In genomic region chr11:78761086-78761485, GRCm38 (mm10) we compare ENCODE assay signal across 27 mouse cellular contexts. TPM values are rescaled to one million over a fixed set of nuclear protein-coding genes. Genes with fewer than 3 reads are reported as not detected.
DNase-seq lines count a peak whose midpoint lies in the region; ATAC-seq and TF ChIP-seq lines count a peak whose summit lies in the region.
"Had no signal": no experiment of that assay in that cellular context is flagged by ENCODE, and none has a peak within 500 bp of the region (broad histone marks: within the 10 kb centered on the region; RNA-seq: fewer than 3 reads in every experiment).

No protein-coding gene starts in this region.

- TF ChIP-seq POLR2A in brain, embryonic 14.5 days (IDR thresholded peaks at IDR 0.05; ENCODE audit: borderline replicate concordance, extremely low read depth, insufficient read depth, insufficient read length, poor library complexity, severe bottlenecking), result no peak

- no peak overlapping the region for H3K4me2 ChIP-seq in hindbrain, embryonic 14.5 days (replicated peaks)
- H3K4me2 ChIP-seq in midbrain, embryonic 11.5 days, result no peak overlapping the region
- H3K4me2 ChIP-seq in midbrain, postnatal 0 days (ENCODE audit: low read depth, low read length, poor library complexity, severe bottlenecking), result no peak overlapping the region
- H3K4me2 ChIP-seq: embryonic facial prominence, embryonic 13.5 days; embryonic facial prominence, embryonic 15.5 days; forebrain, embryonic 12.5 days had no signal

- no peak for TF ChIP-seq CTCF in midbrain, postnatal 0 days (IDR thresholded peaks at IDR 0.05)
- TF ChIP-seq CTCF in brain, embryonic 14.5 days (IDR thresholded peaks at IDR 0.05; ENCODE audit: borderline replicate concordance, extremely low read depth, insufficient read depth, insufficient read length), result no peak

- H3K9ac ChIP-seq in hindbrain, embryonic 14.5 days, result no peak overlapping the region
- no peak overlapping the region for H3K9ac ChIP-seq in midbrain, embryonic 11.5 days (ENCODE audit: low read length)
- H3K9ac ChIP-seq in midbrain, postnatal 0 days (replicated peaks; ENCODE audit: low read length, poor library complexity, severe bottlenecking), result no peak overlapping the region
- H3K9ac ChIP-seq: embryonic facial prominence, embryonic 13.5 days; embryonic facial prominence, embryonic 15.5 days; forebrain, embryonic 12.5 days had no signal

- 0 out of 2 replicates have a peak overlapping the region, but pooled peaks have one; percentile 12 for H3K27ac ChIP-seq in hindbrain, embryonic 10.5 days
- H3K27ac ChIP-seq in hindbrain, embryonic 14.5 days, result no peak overlapping the region
- no peak overlapping the region for H3K27ac ChIP-seq in midbrain, embryonic 11.5 days (ENCODE audit: low read depth, low read length)
- H3K27ac ChIP-seq in midbrain, postnatal 0 days (ENCODE audit: low read depth, low read length), result no peak overlapping the region
- H3K27ac ChIP-seq: embryonic facial prominence, embryonic 13.5 days; embryonic facial prominence, embryonic 15.5 days; forebrain, embryonic 10.5 days; forebrain, embryonic 12.5 days had no signal

- H3K36me3 ChIP-seq in hindbrain, embryonic 10.5 days, result no peaks in the 10 kb centered on the region
- no peaks in the 10 kb centered on the region for H3K36me3 ChIP-seq in hindbrain, embryonic 14.5 days (replicated peaks; ENCODE audit: control insufficient read depth, insufficient read depth)
- H3K36me3 ChIP-seq in midbrain, embryonic 11.5 days (ENCODE audit: control insufficient read depth, insufficient read depth, low read length), result no peaks in the 10 kb centered on the region
- H3K36me3 ChIP-seq in midbrain, postnatal 0 days (ENCODE audit: insufficient read depth, low read length), result no peaks in the 10 kb centered on the region
- H3K36me3 ChIP-seq: embryonic facial prominence, embryonic 13.5 days; embryonic facial prominence, embryonic 15.5 days; forebrain, embryonic 10.5 days; forebrain, embryonic 12.5 days; G1E had no signal

- peaks cover 31% of the 10 kb centered on the region for H3K4me1 ChIP-seq in hindbrain, embryonic 10.5 days (replicated peaks)
- no peaks in the 10 kb centered on the region for H3K4me1 ChIP-seq in hindbrain, embryonic 14.5 days (replicated peaks; ENCODE audit: control insufficient read depth, insufficient read depth, low read length)
- peaks cover 8% of the 10 kb centered on the region; the same call in 1 of the 2 replicates for H3K4me1 ChIP-seq in midbrain, embryonic 11.5 days (ENCODE audit: control insufficient read depth, insufficient read depth, low read length)
- peaks cover 3% of the 10 kb centered on the region; the same call in 1 of the 2 replicates for H3K4me1 ChIP-seq in midbrain, postnatal 0 days (ENCODE audit: insufficient read depth, low read length)
- H3K4me1 ChIP-seq: embryonic facial prominence, embryonic 13.5 days; embryonic facial prominence, embryonic 15.5 days had no signal

- H3K27me3 ChIP-seq in hindbrain, embryonic 10.5 days (ENCODE audit: insufficient read depth, poor library complexity, severe bottlenecking), result peaks cover 4% of the 10 kb centered on the region; the same call in 1 of the 2 replicates
- H3K27me3 ChIP-seq in hindbrain, embryonic 14.5 days (ENCODE audit: control insufficient read depth, insufficient read depth, low read length), result no peaks in the 10 kb centered on the region
- no peaks in the 10 kb centered on the region for H3K27me3 ChIP-seq in midbrain, embryonic 11.5 days (ENCODE audit: control insufficient read depth, insufficient read depth, low read length)
- H3K27me3 ChIP-seq in midbrain, postnatal 0 days (ENCODE audit: insufficient read depth, low read length), result no peaks in the 10 kb centered on the region
- H3K27me3 ChIP-seq: embryonic facial prominence, embryonic 13.5 days; embryonic facial prominence, embryonic 15.5 days had no signal

- H3K9me3 ChIP-seq in hindbrain, embryonic 10.5 days, result no peaks in the 10 kb centered on the region
- no peaks in the 10 kb centered on the region for H3K9me3 ChIP-seq in hindbrain, embryonic 14.5 days (ENCODE audit: control insufficient read depth, low read length)
- no peaks in the 10 kb centered on the region for H3K9me3 ChIP-seq in midbrain, embryonic 11.5 days (ENCODE audit: control insufficient read depth, low read length)
- H3K9me3 ChIP-seq in midbrain, postnatal 0 days (ENCODE audit: low read length), result no peaks in the 10 kb centered on the region
- H3K9me3 ChIP-seq: embryonic facial prominence, embryonic 13.5 days; embryonic facial prominence, embryonic 15.5 days; forebrain, embryonic 10.5 days; forebrain, embryonic 12.5 days; G1E had no signal

- H3K4me3 ChIP-seq in hindbrain, embryonic 10.5 days, result no peak overlapping the region
- H3K4me3 ChIP-seq in hindbrain, embryonic 14.5 days (replicated peaks; ENCODE audit: low read length), result no peak overlapping the region
- no peak overlapping the region for H3K4me3 ChIP-seq in midbrain, embryonic 11.5 days (ENCODE audit: low read depth, low read length)
- no peak overlapping the region for H3K4me3 ChIP-seq in midbrain, postnatal 0 days (ENCODE audit: low read depth, low read length)
- H3K4me3 ChIP-seq: embryonic facial prominence, embryonic 13.5 days; embryonic facial prominence, embryonic 15.5 days; erythroblast, embryonic 14.5 days; forebrain, embryonic 10.5 days; forebrain, embryonic 12.5 days had no signal

- no peak for ATAC-seq in hindbrain, embryonic 14.5 days (ENCODE audit: low FRiP score)
- no peak for ATAC-seq in midbrain, embryonic 11.5 days (ENCODE audit: low FRiP score)
- no peak for ATAC-seq in midbrain, postnatal 0 days (ENCODE audit: low FRiP score)
- ATAC-seq: CD4-positive, CD25-positive, alpha-beta regulatory T cell, adult 4 months; forebrain, embryonic 14.5 days; forebrain, embryonic 16.5 days had no signal

- 43% methylated on average over 9 of the region's 9 CpGs for WGBS in hindbrain, embryonic 10.5 days
- WGBS in hindbrain, embryonic 14.5 days, result 40% methylated on average over 9 of the region's 9 CpGs
- 67% methylated on average over 9 of the region's 9 CpGs for WGBS in midbrain, embryonic 11.5 days
- 48% methylated on average over 9 of the region's 9 CpGs for WGBS in midbrain, postnatal 0 days

- no peak for DNase-seq in hindbrain, embryonic 10.5 days (ENCODE audit: low spot score)
- no peak for DNase-seq in hindbrain, embryonic 14.5 days (ENCODE audit: low spot score)
- DNase-seq in midbrain, embryonic 11.5 days (ENCODE audit: low spot score, missing footprints), result peak; percentile 77
- DNase-seq in midbrain, postnatal 0 days (ENCODE audit: low spot score), result no peak
- DNase-seq in brain, embryonic 14.5 days (ENCODE audit: low read depth), result peak; percentile 37
- DNase-seq in retina, postnatal 1 day, result peak; percentile 91
- no peak for DNase-seq in cerebellum, adult 8-10 months
- no peak for DNase-seq in urinary bladder, adult 2 months (ENCODE audit: low spot score)
- DNase-seq: adrenal gland, adult 2 months; adrenal gland, postnatal 10 days; adrenal gland, postnatal 25 days; B cell, adult 2 months; cerebellum, adult 11 months; cerebellum, adult 18-20 months; cerebellum, adult 9-11 months; cerebellum, postnatal 14 days; cerebellum, postnatal 36 days; embryo, embryonic 11 days had no signal

RNA-seq across cellular contexts. Expression of gene Ccnq, which starts 9.6 kb away (rescaled TPM):
- polyA plus RNA-seq in hindbrain, embryonic 10.5 days (2016; fragmentation: Nextera tagmentation; extraction: Ambion mirVana), result 36.4 and 37.9 TPM in 2 replicates
- polyA plus RNA-seq in hindbrain, embryonic 14.5 days (2014; fragmentation: Nextera tagmentation; extraction: Ambion mirVana), result 31.8 and 32.0 TPM in 2 replicates
- polyA plus RNA-seq in midbrain, embryonic 11.5 days (2014; fragmentation: Nextera tagmentation; extraction: Ambion mirVana), result 42.1 and 42.2 TPM in 2 replicates
- total RNA-seq in midbrain, postnatal 0 days (2014; rRNA removed), result 27.0 and 31.6 TPM in 2 replicates
- 28.9 and 34.4 TPM in 2 replicates for polyA plus RNA-seq in midbrain, postnatal 0 days (2015; fragmentation: Nextera tagmentation; extraction: Ambion mirVana)
- polyA plus RNA-seq in brain, embryonic 14.5 days (2012; rRNA removed), result 31.7 and 52.6 TPM in 2 replicates
- 35.4 and 41.7 TPM in 2 replicates for polyA plus RNA-seq in urinary bladder, adult 2 months (2012; rRNA removed)

Comparison
In these comparisons a context has a peak if more than half of its experiments do, and no peak if none do; other contexts are left out.
1. DNase-seq: peak in midbrain, embryonic 11.5 days (single experiment), brain, embryonic 14.5 days (single experiment) and retina, postnatal 1 day (single experiment); none in hindbrain, embryonic 10.5 days (single experiment), hindbrain, embryonic 14.5 days (single experiment), midbrain, postnatal 0 days (single experiment), cerebellum, adult 8-10 months (single experiment) and urinary bladder, adult 2 months (single experiment).